Mouse (Mus musculus) CD4-positive helper T cell, adult 2 months (primary cell): ENCODE results near the gene Adgrv1.

Source experiments
- DNase-seq: peaks from one replicate; pipeline ENCODE4 v3.0.0-alpha.2; 2012; ENCODE audit warnings: low read depth, missing footprints, low spot score

The Adgrv1 gene

DNA sequence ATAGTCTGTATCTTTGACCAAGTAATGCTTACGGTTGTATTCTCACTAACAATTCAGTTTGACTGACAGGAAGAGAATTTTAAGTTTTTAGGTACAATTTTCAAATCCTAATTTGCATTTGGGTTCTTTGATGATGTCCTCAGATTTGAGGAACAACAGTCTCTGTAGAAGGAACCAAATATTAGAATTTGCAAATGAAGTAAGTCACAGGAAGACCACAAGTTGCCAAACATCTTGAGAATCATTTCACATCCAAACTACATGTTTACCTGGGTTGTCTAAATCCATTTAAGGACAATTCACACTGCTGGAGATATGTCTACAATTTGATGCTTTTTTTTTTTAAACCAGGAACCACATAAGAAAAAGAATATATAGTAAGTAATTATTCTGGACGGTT lies 391.8 kb downstream of the Adgrv1 start:
- DNase-seq: no peak

GRCm38 (mm10) chr13:81239836-81240235 lies 393.1 kb downstream of the Adgrv1 start:
- no peak for DNase-seq

DNA sequence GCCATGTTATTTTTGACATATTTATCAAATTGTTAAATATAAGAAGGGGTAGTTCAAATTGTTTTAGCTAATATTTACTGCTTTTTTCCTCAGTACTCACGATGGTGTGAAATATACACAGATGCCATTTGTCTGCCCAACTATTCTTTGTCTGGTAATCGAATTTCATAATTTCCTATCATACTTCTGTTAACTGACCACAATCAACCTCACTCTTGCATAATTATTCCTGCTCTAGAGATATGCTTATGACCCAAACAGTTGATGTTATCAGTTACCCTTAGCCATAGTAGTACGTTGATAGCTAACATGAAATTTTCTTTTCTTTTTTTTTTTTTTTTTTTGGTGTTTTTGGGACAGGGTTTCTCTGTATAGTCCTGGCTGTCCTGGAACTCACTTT lies 393.5 kb downstream of the Adgrv1 start:
- DNase-seq: no peak

GRCm38 (mm10) chr13:81238855-81239254 lies 394.1 kb downstream of the Adgrv1 start:
- no peak for DNase-seq

DNA sequence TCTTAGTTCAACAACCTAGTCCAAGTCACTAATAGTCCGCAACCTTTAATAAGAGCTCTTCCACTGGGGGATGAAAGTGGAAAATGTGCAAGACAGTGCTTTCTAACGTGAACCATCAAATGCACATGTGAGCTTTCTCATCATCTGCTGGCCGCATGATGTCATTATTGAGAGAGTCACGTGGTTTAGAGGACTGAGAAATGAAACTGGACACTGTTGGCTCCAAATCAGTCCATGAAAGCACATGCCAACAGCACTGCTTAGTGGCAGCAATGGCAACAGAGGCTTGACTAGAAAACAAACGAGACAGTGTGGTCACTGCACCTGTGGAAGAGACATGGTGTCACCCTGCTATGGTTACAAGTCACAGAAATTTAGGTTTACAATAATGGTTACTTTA lies 395.0 kb downstream of the Adgrv1 start:
- no peak for DNase-seq

GRCm38 (mm10) chr13:81236758-81237395 lies 396.1 kb downstream of the Adgrv1 start:
- no peak for DNase-seq

DNA sequence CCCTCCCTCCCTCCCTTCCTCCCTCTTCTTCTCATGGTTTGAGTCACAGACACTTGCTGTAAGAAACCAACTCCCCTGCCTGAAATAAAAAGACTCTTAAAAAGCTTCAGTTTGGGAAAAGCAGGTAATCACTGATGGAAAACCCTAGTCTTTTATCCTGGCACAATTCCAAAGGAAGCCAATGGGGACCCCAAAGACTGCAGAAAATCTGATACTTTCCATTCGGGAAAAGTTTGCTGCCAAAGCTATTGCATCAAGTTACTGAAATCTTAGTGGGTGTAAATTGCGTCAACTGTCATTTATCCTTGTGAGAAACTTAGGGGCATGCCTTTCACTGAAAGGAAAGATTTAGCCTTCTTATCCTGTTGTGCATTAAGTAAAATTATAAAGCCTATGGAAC lies 398.9 kb downstream of the Adgrv1 start:
- DNase-seq: no peak

DNA sequence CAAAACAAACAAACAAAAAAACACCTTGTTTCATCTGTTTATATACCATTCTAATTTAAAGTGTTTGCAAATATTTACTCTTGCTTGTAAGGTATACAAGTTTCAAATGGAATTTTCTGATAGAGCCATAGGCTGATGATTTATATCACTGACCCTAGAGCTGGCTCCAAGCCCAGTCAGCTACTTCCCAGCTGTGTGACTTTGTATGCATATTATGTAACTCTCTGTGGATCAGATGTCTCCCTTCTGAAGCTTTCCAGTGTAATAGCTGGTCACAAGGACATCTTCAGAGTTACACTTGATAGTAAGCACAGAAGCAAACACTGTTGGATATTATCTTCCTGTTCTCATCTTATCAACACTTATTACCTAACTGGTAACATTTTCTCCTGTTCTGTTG lies 400.1 kb downstream of the Adgrv1 start:
- DNase-seq: no peak

- DNase-seq: no peak
These were observed 402.8 kb downstream of the Adgrv1 start for GRCm38 (mm10) chr13:81230161-81230560.

DNA sequence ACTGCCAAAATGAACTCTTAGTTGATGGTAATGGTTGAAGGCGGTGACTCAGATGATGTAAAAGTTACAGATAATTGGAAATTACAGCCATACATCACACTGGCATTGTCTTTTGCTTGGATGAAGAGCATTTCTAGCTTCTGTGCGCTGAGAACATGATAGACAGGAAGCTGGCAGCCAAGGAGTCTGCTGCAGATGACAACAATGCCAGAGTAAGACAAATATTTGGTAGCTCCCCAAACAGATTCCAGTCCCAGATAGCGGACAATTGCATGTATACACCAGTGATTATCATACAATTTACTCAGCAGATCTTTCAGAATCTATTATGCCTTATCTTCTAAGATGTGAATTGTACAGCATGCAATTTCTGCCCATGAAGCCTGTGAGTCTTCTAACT lies 409.2 kb downstream of the Adgrv1 start:
- DNase-seq: no peak

DNA sequence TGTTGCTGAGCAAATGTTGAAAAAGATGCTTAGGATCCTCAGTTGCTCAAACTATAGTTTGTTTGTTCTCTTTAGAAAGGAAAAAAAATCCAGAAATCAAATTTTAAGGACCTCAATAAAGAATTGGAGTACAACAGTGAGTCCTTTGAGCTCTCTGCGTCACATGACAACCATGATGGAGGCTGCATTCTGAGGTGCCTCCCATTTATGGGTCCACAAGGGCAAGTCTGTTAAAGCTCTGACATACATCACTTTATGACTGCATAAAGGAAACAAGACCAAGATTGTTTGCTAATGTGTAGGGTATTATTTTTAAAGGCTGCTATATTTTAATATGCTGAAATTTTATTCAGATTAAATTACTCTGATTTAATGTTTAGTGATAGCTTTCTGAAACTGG lies 410.6 kb downstream of the Adgrv1 start:
- no peak for DNase-seq

DNA sequence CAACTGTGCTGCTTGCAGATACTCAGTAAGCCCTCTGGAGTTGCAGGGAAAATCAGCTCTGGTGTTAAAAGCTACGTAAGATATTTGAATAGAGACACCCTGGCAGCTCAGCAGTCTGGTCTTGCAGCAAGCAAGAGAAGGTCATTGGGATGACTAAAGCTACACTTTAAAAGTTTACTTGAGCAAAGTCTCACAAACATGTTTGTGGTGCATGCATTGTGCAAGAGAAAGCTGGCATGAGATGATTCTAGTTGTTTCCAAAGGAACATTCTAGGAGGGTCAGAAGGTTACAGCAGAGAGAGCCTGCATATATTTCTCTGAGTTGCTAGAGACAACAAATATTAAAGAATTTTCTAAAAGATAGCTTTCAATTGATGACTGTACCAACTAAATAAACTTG lies 421.5 kb downstream of the Adgrv1 start:
- no peak for DNase-seq

DNA sequence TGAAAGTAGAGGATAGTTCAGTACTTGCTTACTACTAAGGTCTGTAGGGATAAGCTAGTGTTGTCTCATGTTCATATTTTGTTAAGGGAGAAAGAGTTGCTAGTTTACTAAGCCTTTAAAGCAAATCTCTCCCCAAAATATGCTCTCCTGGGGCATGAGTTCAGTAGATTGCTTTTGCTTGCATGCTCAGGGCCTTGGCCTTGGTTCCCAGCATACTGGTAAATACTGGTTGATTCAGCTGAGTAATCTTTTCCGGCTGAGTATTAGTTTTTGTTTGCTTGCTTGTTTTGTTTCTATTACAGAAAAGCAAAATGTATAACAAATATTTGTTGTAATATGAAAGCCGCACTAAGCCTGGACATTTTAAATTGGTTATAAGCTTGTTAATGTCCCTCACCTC lies 422.4 kb downstream of the Adgrv1 start:
- no peak for DNase-seq

DNA sequence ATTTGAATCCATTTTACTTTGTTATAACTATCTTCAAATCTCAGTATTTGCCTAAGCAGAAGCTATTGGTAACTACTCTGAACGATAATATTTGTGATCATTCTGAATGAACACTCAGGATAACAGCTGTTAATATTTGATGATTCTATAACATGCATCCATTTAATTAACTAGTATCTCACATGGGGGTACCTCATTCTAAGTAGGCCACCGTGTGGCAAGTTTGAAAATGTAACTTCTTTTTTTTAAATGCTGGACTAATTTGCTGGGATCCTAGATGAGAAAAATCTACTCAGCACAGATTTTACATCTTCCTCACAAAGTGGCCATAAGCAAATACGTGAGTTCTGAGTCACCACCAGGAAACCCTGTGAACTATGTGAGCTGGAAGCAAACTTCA lies 423.1 kb downstream of the Adgrv1 start:
- DNase-seq: no peak

DNA sequence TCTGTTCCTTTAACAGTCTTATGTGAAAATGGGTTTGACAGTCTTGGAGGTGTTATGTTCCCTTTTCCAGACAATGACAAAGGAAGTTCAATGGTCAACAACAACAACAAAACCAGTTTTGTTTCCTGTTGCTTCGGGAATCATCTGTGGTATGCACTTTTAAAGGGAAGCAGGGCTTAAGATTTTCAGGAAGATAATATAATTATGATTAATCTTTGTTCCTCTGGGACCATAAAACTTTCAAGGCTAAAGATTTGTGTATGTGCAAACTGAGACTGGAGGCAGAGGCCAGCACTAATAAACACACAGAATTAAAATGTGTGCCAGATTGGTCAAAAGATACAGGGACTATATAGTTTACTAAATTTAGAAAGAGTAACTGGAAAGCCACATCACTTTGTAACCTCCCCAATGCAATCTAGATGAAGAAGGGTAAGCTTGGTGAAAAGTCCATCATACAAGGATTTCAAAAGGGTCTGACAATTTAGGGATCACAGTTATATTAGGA lies 424.8 kb downstream of the Adgrv1 start:
- no peak for DNase-seq

DNA sequence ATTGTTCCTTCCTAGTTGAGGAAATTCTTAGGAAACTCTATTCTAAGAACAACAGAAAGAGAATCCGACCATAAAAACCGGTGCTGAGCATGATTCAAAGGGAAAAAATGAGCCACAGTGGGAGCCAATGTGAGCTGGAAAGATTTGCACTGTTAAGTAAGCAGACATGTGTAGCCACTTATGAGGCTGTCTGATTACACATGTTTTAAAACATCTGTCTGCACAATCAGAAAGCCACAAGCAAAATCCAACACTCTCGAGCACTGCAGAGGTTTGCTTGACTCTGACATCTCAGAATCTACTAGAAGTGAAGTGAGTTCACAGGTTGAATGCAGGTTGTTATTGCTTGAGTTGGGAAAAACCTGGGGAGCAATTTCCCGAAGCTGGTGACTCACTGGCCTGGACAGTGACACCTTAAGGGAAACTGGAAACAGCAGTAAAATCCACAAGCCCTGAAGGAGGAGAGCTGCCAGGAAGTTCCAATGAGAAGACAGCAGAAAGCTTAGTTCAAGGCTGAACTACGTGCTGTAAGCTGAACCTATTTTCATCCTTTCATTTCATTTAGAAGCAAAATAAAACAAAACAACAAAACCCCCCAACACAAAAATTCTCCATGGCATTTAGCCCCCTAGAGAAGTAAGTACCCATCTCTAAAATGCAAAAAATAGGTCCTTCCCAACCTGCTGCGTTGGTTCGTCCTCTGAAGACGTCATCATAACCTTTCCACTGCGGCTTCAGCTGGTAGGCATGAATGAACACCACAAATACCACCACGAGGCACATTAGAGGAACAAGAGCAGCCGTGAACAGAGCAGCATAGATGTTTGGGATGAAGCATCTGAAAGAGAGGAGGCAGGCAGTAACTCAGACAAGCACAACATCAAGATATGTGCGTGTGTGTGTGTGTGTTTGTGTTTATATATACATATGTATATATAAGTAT lies 450.7 kb downstream of the Adgrv1 start:
- peak; percentile 28 for DNase-seq

GRCm38 (mm10) chr13:81181459-81181858 lies 451.5 kb downstream of the Adgrv1 start:
- DNase-seq: no peak

GRCm38 (mm10) chr13:81176820-81177219 lies 456.1 kb downstream of the Adgrv1 start:
- peak; percentile 68 for DNase-seq

GRCm38 (mm10) chr13:81176071-81176470 lies 456.9 kb downstream of the Adgrv1 start:
- peak; percentile 87 for DNase-seq

DNA sequence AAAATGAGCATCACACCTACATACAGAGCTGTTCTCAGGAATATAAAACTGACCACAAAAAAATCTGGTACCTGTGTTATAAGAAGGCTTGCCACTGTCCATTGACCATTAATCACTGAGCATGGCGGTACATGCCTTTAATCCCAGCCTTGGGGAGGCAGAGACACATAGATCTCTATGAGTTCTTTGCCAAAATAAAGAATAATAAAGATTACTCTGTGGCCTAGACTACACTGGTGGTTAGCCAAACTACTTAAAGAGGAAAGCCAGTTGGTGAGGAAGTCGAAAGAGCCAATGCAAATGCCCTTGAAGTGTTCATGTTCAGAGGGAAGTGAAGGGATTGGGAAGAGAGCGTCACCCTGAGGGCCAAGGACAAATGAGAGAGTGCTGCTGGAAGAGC lies 461.8 kb downstream of the Adgrv1 start:
- no peak for DNase-seq

GRCm38 (mm10) chr13:81167450-81167849 lies 465.5 kb downstream of the Adgrv1 start:
- DNase-seq: no peak

DNA sequence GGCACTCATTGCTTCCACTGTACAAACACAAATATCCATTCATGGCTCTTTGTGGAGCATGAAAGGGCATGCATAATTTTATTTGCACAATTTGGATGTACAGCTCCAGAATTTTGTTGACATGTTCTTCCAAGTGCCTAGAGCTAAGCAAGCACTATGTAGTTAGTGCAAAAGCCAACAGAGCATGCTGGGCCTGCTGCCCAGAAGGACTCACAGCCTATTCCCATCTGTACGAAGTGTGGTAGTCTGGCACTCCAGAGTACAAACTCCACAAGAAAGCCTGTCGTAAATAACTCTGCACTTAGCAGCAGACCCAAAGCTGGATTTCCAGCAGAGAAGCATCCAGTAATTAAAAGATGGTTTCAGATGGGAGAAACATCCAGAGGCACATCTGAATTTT lies 473.1 kb downstream of the Adgrv1 start:
- no peak for DNase-seq

DNA sequence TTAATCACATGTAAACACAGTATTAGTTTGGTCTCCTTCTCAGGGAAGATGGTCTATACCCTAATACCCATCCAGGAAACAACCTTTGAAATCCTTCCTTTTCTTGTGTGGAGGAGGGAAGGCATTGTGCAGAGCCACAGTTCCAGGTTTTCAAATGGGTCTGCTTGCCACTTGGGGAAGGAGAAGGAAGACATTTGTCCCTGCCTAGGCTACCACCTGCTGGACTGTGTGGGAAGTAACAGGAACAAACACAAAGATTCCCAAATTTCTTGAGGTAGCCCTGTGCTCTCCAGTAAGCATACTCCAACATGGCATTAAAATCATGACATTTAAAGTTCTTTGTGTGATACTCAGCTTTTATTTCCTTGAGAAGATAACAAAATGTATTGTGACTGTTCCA lies 477.6 kb downstream of the Adgrv1 start:
- no peak for DNase-seq
